Mouse (Mus musculus): ENCODE measurements around the gene Gins2.

- TF ChIP-seq POLR2A (IDR thresholded peaks at IDR 0.05; ENCODE audit: low read depth, low read length) (no peak), CTCF (conservative IDR thresholded peaks at IDR 0.05; ENCODE audit: insufficient read depth, insufficient read length, low read depth, low read length) (no peak)
Observed at GRCm38 (mm10) chr8:120531775-120532516, 57.2 kb downstream of the Gins2 start.
